Mouse (Mus musculus) thymus, adult 2 months (tissue): ENCODE data around the gene Raly. TPM values are rescaled to one million over a fixed set of nuclear protein-coding genes. Genes with fewer than 3 reads are reported as not detected.

Experiments
- DNase-seq: peaks from one replicate; pipeline ENCODE4 v3.0.0; 2021
- H3K27ac ChIP-seq: fragments of 200-500 bp; 2 replicates; pipeline ENCODE4 v1.5.1; 2012; ENCODE audit warnings: low read length, control low read depth; ENCODE audit not compliant: control insufficient read depth, insufficient read depth
- H3K27me3 ChIP-seq: fragments of 200-500 bp; 2 replicates; pipeline ENCODE4 v1.6.1; 2012; ENCODE audit warnings: mild to moderate bottlenecking, low read length, moderate library complexity, mixed read lengths; ENCODE audit not compliant: control insufficient read depth, insufficient read depth
- H3K36me3 ChIP-seq: fragments of 200-500 bp; 2 replicates; pipeline ENCODE4 v1.6.1; 2012; ENCODE audit warnings: mild to moderate bottlenecking, low read length, moderate library complexity; ENCODE audit not compliant: control insufficient read depth, insufficient read depth
- H3K4me1 ChIP-seq: fragments of 200-500 bp; replicated peaks from 2 replicates; pipeline ENCODE4 v1.6.1; 2012; ENCODE audit warnings: low read length; ENCODE audit not compliant: control insufficient read depth, insufficient read depth
- H3K4me3 ChIP-seq: fragments of 200-500 bp; 2 replicates; pipeline ENCODE4 v1.5.1; 2012; ENCODE audit warnings: mild to moderate bottlenecking, low read length, control low read depth, moderate library complexity; ENCODE audit not compliant: control insufficient read depth, insufficient read depth
- CTCF ChIP-seq: fragments of 200-500 bp; IDR thresholded peaks from 2 replicates; pipeline ENCODE4 v1.5.1; 2012; ENCODE audit warnings: mild to moderate bottlenecking, control low read depth, low read length, moderate library complexity, borderline replicate concordance; ENCODE audit not compliant: control insufficient read depth, poor library complexity, insufficient read depth; ENCODE audit errors: extremely low read depth
- POLR2A ChIP-seq: fragments of 200-500 bp; IDR thresholded peaks from 2 replicates; pipeline ENCODE4 v1.6.1; 2012; ENCODE audit warnings: mild to moderate bottlenecking, low read length, control low read depth, moderate library complexity; ENCODE audit not compliant: control insufficient read depth, poor library complexity, insufficient read depth; ENCODE audit errors: extremely low read depth
- WGBS: fragments of 180-500 bp; shearing (Covaris S2); methylation state at CpG from one replicate; pipeline ENCODE4 v1.1.7; 2018; 5-methylcytosine and 5-hydroxymethylcytosine counted together
- polyA plus RNA-seq: library from polyadenylated mRNA; depleted of rRNA; stranded (reverse); fragments of >200 nt; gene quantifications from 2 replicates; pipeline ENCODE4 v1.2.3, GENCODE M21; 2012

Gene Raly
- polyA plus RNA-seq, 1 experiment, result 437 TPM

- Histone ChIP-seq H3K36me3 (no peaks in the 10 kb centered on the region), H3K27ac (no peak overlapping the region), H3K4me1 (no peaks in the 10 kb centered on the region), H3K27me3 (no peaks in the 10 kb centered on the region; the same call in 1 of the 2 replicates), H3K4me3 (no peak overlapping the region)
- WGBS, result 64% methylated on average over 8 of the region's 8 CpGs
- no peak for TF ChIP-seq CTCF
- no peak for TF ChIP-seq POLR2A
- DNase-seq, result no peak
Observed at GRCm38 (mm10) chr2:154751924-154752323, 39.0 kb upstream of the Raly start.

GRCm38 (mm10) chr2:154754068-154754560 is 36.8 kb upstream of the Raly start:
- WGBS, result 18% methylated on average over 2 of the region's 2 CpGs
- Histone ChIP-seq H3K4me1 (no peaks in the 10 kb centered on the region), H3K27me3 (no peaks in the 10 kb centered on the region; the same call in 1 of the 2 replicates), H3K36me3 (no peaks in the 10 kb centered on the region), H3K4me3 (no peak overlapping the region), H3K27ac (no peak overlapping the region)
- no peak for DNase-seq
- TF ChIP-seq CTCF (no peak), POLR2A (no peak)

- Histone ChIP-seq H3K27me3 (no peaks in the 10 kb centered on the region; the same call in 1 of the 2 replicates), H3K36me3 (no peaks in the 10 kb centered on the region), H3K4me3 (no peak overlapping the region), H3K4me1 (no peaks in the 10 kb centered on the region), H3K27ac (no peak overlapping the region)
- DNase-seq, result no peak
- TF ChIP-seq POLR2A, result no peak
- TF ChIP-seq CTCF, result no peak
- 78% methylated on average over 6 of the region's 6 CpGs for WGBS
Observed at GRCm38 (mm10) chr2:154755791-154756190, 35.1 kb upstream of the Raly start.

- WGBS, result 90% methylated on average over 5 of the region's 5 CpGs
- Histone ChIP-seq H3K4me1 (no peaks in the 10 kb centered on the region), H3K27ac (no peak overlapping the region), H3K4me3 (no peak overlapping the region), H3K36me3 (no peaks in the 10 kb centered on the region), H3K27me3 (no peaks in the 10 kb centered on the region)
- TF ChIP-seq CTCF (no peak), POLR2A (no peak)
- no peak for DNase-seq
Observed at GRCm38 (mm10) chr2:154757691-154758090, 33.2 kb upstream of the Raly start.

- WGBS, result 91% methylated on average over 1 of the region's 1 CpGs
- Histone ChIP-seq H3K4me3 (no peak overlapping the region), H3K4me1 (no peaks in the 10 kb centered on the region), H3K27me3 (no peaks in the 10 kb centered on the region), H3K36me3 (no peaks in the 10 kb centered on the region), H3K27ac (no peak overlapping the region)
- TF ChIP-seq CTCF (no peak), POLR2A (no peak)
- no peak for DNase-seq
Observed at GRCm38 (mm10) chr2:154758454-154758853, 32.4 kb upstream of the Raly start.

- H3K36me3 ChIP-seq, result no peaks in the 10 kb centered on the region
- no peak overlapping the region for H3K27ac ChIP-seq
- TF ChIP-seq CTCF (no peak), POLR2A (no peak)
- no peak overlapping the region for H3K4me3 ChIP-seq
- WGBS, result 92% methylated on average over 3 of the region's 3 CpGs
- H3K4me1 ChIP-seq, result no peaks in the 10 kb centered on the region
- no peaks in the 10 kb centered on the region for H3K27me3 ChIP-seq
- DNase-seq, result no peak
Observed at GRCm38 (mm10) chr2:154763226-154763625, 27.7 kb upstream of the Raly start.

- no peaks in the 10 kb centered on the region for H3K4me1 ChIP-seq
- H3K27me3 ChIP-seq, result no peaks in the 10 kb centered on the region
- 84% methylated on average over 9 of the region's 9 CpGs for WGBS
- no peak overlapping the region for H3K27ac ChIP-seq
- no peak overlapping the region for H3K4me3 ChIP-seq
- H3K36me3 ChIP-seq, result no peaks in the 10 kb centered on the region
- TF ChIP-seq POLR2A (no peak), CTCF (no peak)
- DNase-seq, result no peak
Observed at GRCm38 (mm10) chr2:154764828-154765497, 25.9 kb upstream of the Raly start.
